Mouse (Mus musculus) lung, adult 2 months (tissue): ENCODE measurements at regions not wholly inside any gene's neighbourhood (a gene's known extent, or its start where the extent isn't known, plus 50 kb on each side); places are given as distances from the start of the nearest gene placed in this dataset.

ENCODE experiments used
- CTCF ChIP-seq: fragments of 200-500 bp; IDR thresholded peaks from 2 replicates; pipeline ENCODE4 v1.5.1; 2011; ENCODE audit warnings: mild to moderate bottlenecking, low read length, control low read depth; ENCODE audit not compliant: insufficient read depth
- POLR2A ChIP-seq: fragments of 200-500 bp; IDR thresholded peaks from 2 replicates; pipeline ENCODE4 v1.6.1; 2011; ENCODE audit warnings: low read depth, mild to moderate bottlenecking, control low read depth, low read length, borderline replicate concordance; ENCODE audit errors: extremely low read depth

- no peak for TF ChIP-seq POLR2A
- no peak for TF ChIP-seq CTCF
These were observed 560.2 kb upstream of the Gm10131 start for GRCm38 (mm10) chr8:34671716-34672115.
